ENCODE assay signal across 7 mouse cellular contexts in genomic region chr10:128460270-128460630, GRCm38 (mm10). TPM values are rescaled to one million over a fixed set of nuclear protein-coding genes. Genes with fewer than 3 reads are reported as not detected.
DNase-seq lines count a peak whose midpoint lies in the region; ATAC-seq lines count a peak whose summit lies in the region.

No protein-coding gene starts in this region.

- no peaks in the 10 kb centered on the region for H3K9me3 ChIP-seq in megakaryocyte, embryonic 14.5 days
- no peaks in the 10 kb centered on the region for H3K9me3 ChIP-seq in forebrain, embryonic 11.5 days (ENCODE audit: control insufficient read depth, low read length)
- H3K9me3 ChIP-seq in liver, embryonic 11.5 days (ENCODE audit: control insufficient read depth, low read length), result no peaks in the 10 kb centered on the region
- no peaks in the 10 kb centered on the region for H3K9me3 ChIP-seq in stomach, embryonic 16.5 days (replicated peaks; ENCODE audit: control insufficient read depth, low read length)

- peak overlapping the region; percentile 98 for H3K9ac ChIP-seq in forebrain, embryonic 11.5 days (ENCODE audit: low read length)
- peak overlapping the region; percentile 88 for H3K9ac ChIP-seq in liver, embryonic 11.5 days (ENCODE audit: low read depth, low read length)
- H3K9ac ChIP-seq in stomach, embryonic 16.5 days (ENCODE audit: low read length), result peak overlapping the region; percentile 99

- DNase-seq in forebrain, embryonic 11.5 days (ENCODE audit: low spot score), result no peak
- no peak for DNase-seq in liver, embryonic 11.5 days (ENCODE audit: low spot score)
- no peak for DNase-seq in natural killer cell, adult 2 months (ENCODE audit: low spot score in 2 of 2)
- no peak for DNase-seq in spleen, postnatal 14 days (ENCODE audit: low spot score in 2 of 2)

- H3K4me3 ChIP-seq in megakaryocyte, embryonic 14.5 days (replicated peaks), result peak overlapping the region; percentile 98
- H3K4me3 ChIP-seq in forebrain, embryonic 11.5 days (ENCODE audit: low read depth, low read length), result peak overlapping the region; percentile 99
- peak overlapping the region; percentile 97 for H3K4me3 ChIP-seq in liver, embryonic 11.5 days (ENCODE audit: low read depth, low read length)
- peak overlapping the region; percentile 91 for H3K4me3 ChIP-seq in stomach, embryonic 16.5 days (replicated peaks; ENCODE audit: low read length)

- 2% methylated on average over 5 of the region's 5 CpGs for WGBS in forebrain, embryonic 11.5 days
- 22% methylated on average over 5 of the region's 5 CpGs for WGBS in liver, embryonic 11.5 days
- WGBS in stomach, embryonic 16.5 days, result 3% methylated on average over 5 of the region's 5 CpGs

- H3K36me3 ChIP-seq in megakaryocyte, embryonic 14.5 days (replicated peaks; ENCODE audit: low read length), result peaks cover 46% of the 10 kb centered on the region
- peaks cover 7% of the 10 kb centered on the region; the same call in 1 of the 2 replicates for H3K36me3 ChIP-seq in forebrain, embryonic 11.5 days (ENCODE audit: control insufficient read depth, insufficient read depth, low read length)
- H3K36me3 ChIP-seq in liver, embryonic 11.5 days (ENCODE audit: control insufficient read depth, insufficient read depth, low read length), result peaks cover 18% of the 10 kb centered on the region
- H3K36me3 ChIP-seq in stomach, embryonic 16.5 days (ENCODE audit: control insufficient read depth, insufficient read depth, low read length), result peaks cover 8% of the 10 kb centered on the region

- H3K4me2 ChIP-seq in forebrain, embryonic 11.5 days (ENCODE audit: low read depth, low read length, severe bottlenecking), result peak overlapping the region; percentile 70
- H3K4me2 ChIP-seq in liver, embryonic 11.5 days, result peak overlapping the region; percentile 76
- peak overlapping the region; percentile 75 for H3K4me2 ChIP-seq in stomach, embryonic 16.5 days (ENCODE audit: low read depth, low read length)

- H3K27ac ChIP-seq in forebrain, embryonic 11.5 days (ENCODE audit: low read depth, low read length), result no peak overlapping the region; the same call in 1 of the 2 replicates
- H3K27ac ChIP-seq in liver, embryonic 11.5 days (ENCODE audit: low read depth, low read length), result peak overlapping the region; percentile 98
- H3K27ac ChIP-seq in stomach, embryonic 16.5 days (ENCODE audit: low read length), result peak overlapping the region; percentile 96

- H3K27me3 ChIP-seq in megakaryocyte, embryonic 14.5 days (replicated peaks), result no peaks in the 10 kb centered on the region
- H3K27me3 ChIP-seq in forebrain, embryonic 11.5 days (ENCODE audit: control insufficient read depth, insufficient read depth, low read length), result no peaks in the 10 kb centered on the region
- H3K27me3 ChIP-seq in liver, embryonic 11.5 days (replicated peaks; ENCODE audit: control insufficient read depth, insufficient read depth, low read length), result no peaks in the 10 kb centered on the region
- no peaks in the 10 kb centered on the region for H3K27me3 ChIP-seq in stomach, embryonic 16.5 days (ENCODE audit: control insufficient read depth, insufficient read depth, low read length)

- H3K4me1 ChIP-seq in megakaryocyte, embryonic 14.5 days, result peaks cover 41% of the 10 kb centered on the region
- H3K4me1 ChIP-seq in forebrain, embryonic 11.5 days (replicated peaks; ENCODE audit: control insufficient read depth, insufficient read depth, low read length), result peaks cover 9% of the 10 kb centered on the region
- H3K4me1 ChIP-seq in liver, embryonic 11.5 days (replicated peaks; ENCODE audit: control insufficient read depth, insufficient read depth, low read length), result peaks cover 12% of the 10 kb centered on the region; the same call in 1 of the 2 replicates
- peaks cover 12% of the 10 kb centered on the region for H3K4me1 ChIP-seq in stomach, embryonic 16.5 days (ENCODE audit: control insufficient read depth, insufficient read depth, low read length)

- ATAC-seq in megakaryocyte, adult 5-6 weeks (ENCODE audit: poor library complexity, severe bottlenecking), result no peak
- ATAC-seq in forebrain, embryonic 11.5 days (replicated peaks; ENCODE audit: low FRiP score), result no peak
- ATAC-seq in liver, embryonic 11.5 days (replicated peaks; ENCODE audit: low FRiP score), result no peak
- ATAC-seq in stomach, embryonic 16.5 days (ENCODE audit: insufficient read depth, low FRiP score), result no peak

RNA-seq across cellular contexts. Expression of gene Smarcc2, which starts 1.2 kb away (rescaled TPM):
- 86.7 and 138 TPM in 2 replicates for polyA plus RNA-seq in megakaryocyte, embryonic 14.5 days (2012; ENCODE audit: insufficient read depth, low replicate concordance)
- 73.1 and 82.3 TPM in 2 replicates for total RNA-seq in megakaryocyte, adult 5-6 weeks (2015)
- total RNA-seq in megakaryocyte, adult 5-6 weeks (2017), result 63.1 and 78.4 TPM in 2 replicates
- 139 and 144 TPM in 2 replicates for polyA plus RNA-seq in forebrain, embryonic 11.5 days (2014; fragmentation: Nextera tagmentation; extraction: Ambion mirVana)
- 59.0 and 59.7 TPM in 2 replicates for polyA plus RNA-seq in liver, embryonic 11.5 days (2014; fragmentation: Nextera tagmentation; extraction: Ambion mirVana)
- 59.5 and 62.4 TPM in 2 replicates for polyA plus RNA-seq in stomach, embryonic 16.5 days (2015; fragmentation: Nextera tagmentation; extraction: Ambion mirVana)

RNA-seq across cellular contexts. Expression of gene Myl6, which starts 33.7 kb away (rescaled TPM):
- 175 and 2,406 TPM in 2 replicates for polyA plus RNA-seq in megakaryocyte, embryonic 14.5 days (2012; ENCODE audit: insufficient read depth, low replicate concordance)
- 1,624 and 1,690 TPM in 2 replicates for total RNA-seq in megakaryocyte, adult 5-6 weeks (2015)
- total RNA-seq in megakaryocyte, adult 5-6 weeks (2017), result 1,921 and 2,467 TPM in 2 replicates
- polyA plus RNA-seq in forebrain, embryonic 11.5 days (2014; fragmentation: Nextera tagmentation; extraction: Ambion mirVana), result 620 and 659 TPM in 2 replicates
- 639 and 685 TPM in 2 replicates for polyA plus RNA-seq in liver, embryonic 11.5 days (2014; fragmentation: Nextera tagmentation; extraction: Ambion mirVana)
- 2,126 and 2,216 TPM in 2 replicates for polyA plus RNA-seq in stomach, embryonic 16.5 days (2015; fragmentation: Nextera tagmentation; extraction: Ambion mirVana)

RNA-seq across cellular contexts. Expression of gene Myl6b, which starts 38.2 kb away (rescaled TPM):
- 9.5 and 15.9 TPM in 2 replicates for polyA plus RNA-seq in megakaryocyte, embryonic 14.5 days (2012; ENCODE audit: insufficient read depth, low replicate concordance)
- 3.4 and 5.8 TPM in 2 replicates for total RNA-seq in megakaryocyte, adult 5-6 weeks (2015)
- total RNA-seq in megakaryocyte, adult 5-6 weeks (2017), result 0.99 and 2.0 TPM in 2 replicates
- polyA plus RNA-seq in forebrain, embryonic 11.5 days (2014; fragmentation: Nextera tagmentation; extraction: Ambion mirVana), result 3.0 and 3.4 TPM in 2 replicates
- 3.9 and 4.2 TPM in 2 replicates for polyA plus RNA-seq in liver, embryonic 11.5 days (2014; fragmentation: Nextera tagmentation; extraction: Ambion mirVana)
- 2.7 and 3.9 TPM in 2 replicates for polyA plus RNA-seq in stomach, embryonic 16.5 days (2015; fragmentation: Nextera tagmentation; extraction: Ambion mirVana)

RNA-seq across cellular contexts. Expression of gene Rnf41, which starts 48.8 kb away (rescaled TPM):
- 17.0 and 19.5 TPM in 2 replicates for polyA plus RNA-seq in megakaryocyte, embryonic 14.5 days (2012; ENCODE audit: insufficient read depth, low replicate concordance)
- 16.4 and 17.6 TPM in 2 replicates for total RNA-seq in megakaryocyte, adult 5-6 weeks (2015)
- 24.6 and 26.1 TPM in 2 replicates for total RNA-seq in megakaryocyte, adult 5-6 weeks (2017)
- 41.5 and 47.9 TPM in 2 replicates for polyA plus RNA-seq in forebrain, embryonic 11.5 days (2014; fragmentation: Nextera tagmentation; extraction: Ambion mirVana)
- 19.1 and 20.4 TPM in 2 replicates for polyA plus RNA-seq in liver, embryonic 11.5 days (2014; fragmentation: Nextera tagmentation; extraction: Ambion mirVana)
- 37.0 and 38.5 TPM in 2 replicates for polyA plus RNA-seq in stomach, embryonic 16.5 days (2015; fragmentation: Nextera tagmentation; extraction: Ambion mirVana)

RNA-seq across cellular contexts. Expression of gene Nabp2, which starts 49.0 kb away (rescaled TPM):
- 458 and 1,055 TPM in 2 replicates for polyA plus RNA-seq in megakaryocyte, embryonic 14.5 days (2012; ENCODE audit: insufficient read depth, low replicate concordance)
- total RNA-seq in megakaryocyte, adult 5-6 weeks (2015), result 76.8 and 79.3 TPM in 2 replicates
- 54.3 and 59.1 TPM in 2 replicates for total RNA-seq in megakaryocyte, adult 5-6 weeks (2017)
- polyA plus RNA-seq in forebrain, embryonic 11.5 days (2014; fragmentation: Nextera tagmentation; extraction: Ambion mirVana), result 151 TPM in 2 replicates
- 101 and 104 TPM in 2 replicates for polyA plus RNA-seq in liver, embryonic 11.5 days (2014; fragmentation: Nextera tagmentation; extraction: Ambion mirVana)
- 72.0 and 75.5 TPM in 2 replicates for polyA plus RNA-seq in stomach, embryonic 16.5 days (2015; fragmentation: Nextera tagmentation; extraction: Ambion mirVana)
